Mouse (Mus musculus) MEL (cell line): Measurements from ENCODE around the gene Fam166b. TPM values are rescaled to one million over a fixed set of nuclear protein-coding genes. Genes with fewer than 3 reads are reported as not detected.

Source experiments
- DNase-seq: peaks from one replicate; pipeline ENCODE4 v3.0.0; 2011; ENCODE audit warnings: low read depth, low spot score
- H3K27ac ChIP-seq: 2 replicates; pipeline ENCODE4 v1.5.1; 2012; ENCODE audit warnings: low read depth, mild to moderate bottlenecking, control low read depth, low read length, moderate library complexity; ENCODE audit not compliant: control insufficient read depth
- H3K27me3 ChIP-seq, 2 experiments: fragments of 150-350 bp in 1 of 2; sonication (generic) in 1 of 2; 2 replicates each; pipeline ENCODE4 v1.6.1; 2012; ENCODE audit warnings: low read length in 2 of 2, mild to moderate bottlenecking in 2 of 2, improper control_type of control experiment in 1 of 2, moderate library complexity in 1 of 2; ENCODE audit not compliant: insufficient read depth in 2 of 2, control insufficient read depth in 1 of 2
- H3K36me3 ChIP-seq, 2 experiments: 2 replicates each; pipeline ENCODE4 v1.6.1; 2012 to 2014; ENCODE audit warnings: low read length in 2 of 2, improper control_type of control experiment in 1 of 2, inconsistent platforms in 1 of 2, mild to moderate bottlenecking in 1 of 2; ENCODE audit not compliant: insufficient read depth in 2 of 2, control insufficient read depth in 1 of 2
- H3K4me1 ChIP-seq, 2 experiments: fragments of 150-350 bp in 1 of 2; sonication (generic) in 1 of 2; 2 replicates each; pipeline ENCODE4 v1.6.1; 2012; ENCODE audit warnings: low read length in 2 of 2, improper control_type of control experiment in 1 of 2, mild to moderate bottlenecking in 1 of 2; ENCODE audit not compliant: insufficient read depth in 2 of 2, control insufficient read depth in 1 of 2
- H3K4me3 ChIP-seq, 2 experiments: fragments of 150-350 bp in 1 of 2; sonication (generic) in 1 of 2; 2 replicates each; pipeline ENCODE4 v1.5.1; 2012; ENCODE audit warnings: low read depth in 2 of 2, low read length in 2 of 2, mild to moderate bottlenecking in 2 of 2, moderate library complexity in 2 of 2, control low read depth in 1 of 2, improper control_type of control experiment in 1 of 2; ENCODE audit not compliant: control insufficient read depth in 1 of 2, insufficient read depth in 1 of 2
- H3K79me2 ChIP-seq: 2 replicates; pipeline ENCODE4 v1.6.1; 2012; ENCODE audit warnings: mild to moderate bottlenecking, low read length, moderate library complexity; ENCODE audit not compliant: control insufficient read depth, poor library complexity, insufficient read depth
- H3K9ac ChIP-seq: 2 replicates; pipeline ENCODE4 v1.6.1; 2012; ENCODE audit warnings: low read depth, mild to moderate bottlenecking, control low read depth, low read length, moderate library complexity; ENCODE audit not compliant: control insufficient read depth, poor library complexity, severe bottlenecking
- H3K9me3 ChIP-seq: fragments of 150-350 bp; sonication (generic); replicated peaks from 2 replicates; pipeline ENCODE4 v1.6.1; 2012; ENCODE audit warnings: mild to moderate bottlenecking, low read length, improper control_type of control experiment, moderate library complexity; ENCODE audit not compliant: insufficient read depth
- EP300 ChIP-seq, 2 experiments: IDR thresholded peaks; 2 replicates each; pipeline ENCODE4 v1.6.1; 2011; ENCODE audit warnings: improper control_type of control experiment in 2 of 2, low read length in 2 of 2, low read depth in 1 of 2, mild to moderate bottlenecking in 1 of 2
- ETS1 ChIP-seq: IDR thresholded peaks from 2 replicates; pipeline ENCODE4 v1.6.1; 2012; ENCODE audit warnings: low read depth, mild to moderate bottlenecking, inconsistent platforms, low read length, improper control_type of control experiment, moderate library complexity
- GABPA ChIP-seq: IDR thresholded peaks from 2 replicates; pipeline ENCODE4 v1.6.1; 2012; ENCODE audit warnings: low read depth, mild to moderate bottlenecking, inconsistent platforms, low read length, improper control_type of control experiment, moderate library complexity
- MAFK ChIP-seq: IDR thresholded peaks from 2 replicates; pipeline ENCODE4 v1.6.1; 2011; ENCODE audit warnings: low read depth, mild to moderate bottlenecking, low read length, improper control_type of control experiment, borderline replicate concordance
- MAZ ChIP-seq: IDR thresholded peaks from 2 replicates; pipeline ENCODE4 v1.6.1; 2012; ENCODE audit warnings: low read depth, mild to moderate bottlenecking, inconsistent platforms, low read length, improper control_type of control experiment
- TCF12 ChIP-seq: IDR thresholded peaks from 2 replicates; pipeline ENCODE4 v1.6.1; 2014; ENCODE audit warnings: low read depth, mild to moderate bottlenecking, inconsistent platforms, low read length, improper control_type of control experiment, moderate library complexity
- UBTF ChIP-seq: IDR thresholded peaks from 2 replicates; pipeline ENCODE4 v1.6.1; 2012; ENCODE audit warnings: low read depth, mild to moderate bottlenecking, inconsistent platforms, low read length, improper control_type of control experiment, moderate library complexity, borderline replicate concordance; ENCODE audit not compliant: insufficient read depth
- polyA plus RNA-seq, 2 experiments: library from polyadenylated mRNA; stranded (reverse) in 1 of 2; unstranded in 1 of 2; fragments of >175 nt in 1 of 2; fragments of >200 nt in 1 of 2; gene quantifications; 2 replicates each; pipeline versions ENCODE4 v1.2.1 to v1.2.4; 2012; ENCODE audit warnings: low replicate concordance in 2 of 2, low read depth in 1 of 2; ENCODE audit not compliant: insufficient read length in 2 of 2, insufficient read depth in 1 of 2, missing spikeins in 1 of 2
- total RNA-seq: library from RNA; depleted of rRNA; stranded (reverse); fragments of 300-350 nt; gene quantifications from 2 replicates; pipeline ENCODE4 v1.2.3, GENCODE M21; 2012

Gene Fam166b
- total and polyA plus RNA-seq, 3 experiments, result not detected

DNA sequence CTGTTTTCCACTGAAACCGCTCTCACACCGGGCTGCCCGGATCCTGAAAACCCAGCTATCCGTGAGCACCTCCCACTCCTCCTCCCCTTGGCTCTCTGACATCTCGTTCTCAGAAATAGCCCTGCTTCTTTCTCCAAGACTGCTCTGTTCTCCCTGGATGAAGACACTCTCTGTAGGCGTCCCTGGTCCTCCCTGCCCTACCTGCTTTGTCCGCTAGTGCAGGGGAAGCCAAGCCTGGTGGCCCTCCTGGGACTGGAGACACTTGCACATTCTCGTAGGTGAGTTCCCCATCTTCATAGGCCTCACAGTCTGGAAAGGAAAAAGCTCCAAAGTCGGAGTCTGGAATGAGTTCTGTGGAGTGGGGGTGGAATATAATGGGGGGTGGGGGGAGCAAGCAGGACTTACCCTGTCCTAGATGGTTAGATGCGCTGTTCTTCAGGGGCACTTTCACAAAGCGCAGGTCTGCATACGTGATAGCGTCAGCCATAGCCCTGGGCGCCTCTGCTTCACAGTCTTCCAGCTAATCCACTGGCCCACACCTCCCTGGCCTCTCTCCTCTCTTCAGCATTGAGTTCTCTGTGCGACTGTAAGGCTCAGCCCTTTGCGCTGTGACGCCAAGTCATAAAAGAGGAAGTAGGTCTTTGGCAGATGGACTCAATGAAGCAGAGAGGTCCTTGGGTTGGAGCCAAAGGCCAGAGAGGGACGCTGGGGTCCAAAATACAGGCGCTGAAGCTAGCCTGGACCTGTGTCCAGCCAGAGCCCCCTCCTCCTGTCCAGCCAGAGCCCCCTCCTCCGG lies 25.3 kb upstream of the Fam166b start, which contains the start of gene Cd72:
Cd72 (minus strand) TSS at position 588 of the 796 bp plus-strand sequence.
- 0 out of 2 replicates have a peak, but pooled peaks have one; percentile 7 for TF ChIP-seq TCF12
- no peak for TF ChIP-seq MAZ
- peak; percentile 30; the same call in 1 of the 2 replicates for TF ChIP-seq ETS1
- 0 out of 4 replicates have a peak, but pooled peaks of 1 of the 2 experiments have one; percentile 11 for TF ChIP-seq EP300 (IDR thresholded peaks at IDR 0.05; ENCODE audit: low read depth in 1 of 2, low read length in 2 of 2)
- TF ChIP-seq, all 39 proteins: peak for 3
- H3K9ac ChIP-seq, result peak within 1 kb of the TSS; percentile 34
- H3K27me3 ChIP-seq, result no peaks in the 10 kb centered on the region
- no peak within 1 kb of the TSS for H3K27ac ChIP-seq
- peak; percentile 71 for DNase-seq
- H3K79me2 ChIP-seq, result no peaks in the 10 kb centered on the region
- no peaks in the 10 kb centered on the region; a peak in 1 of 4 replicates for H3K36me3 ChIP-seq
- peak within 1 kb of the TSS; percentile 39 to 41; a peak in 3 of 4 replicates for H3K4me3 ChIP-seq
- peaks cover 0 to 12% of the 10 kb centered on the region in 2 experiments; a peak in 3 of 4 replicates for H3K4me1 ChIP-seq
- H3K9me3 ChIP-seq, result no peaks in the 10 kb centered on the region

DNA sequence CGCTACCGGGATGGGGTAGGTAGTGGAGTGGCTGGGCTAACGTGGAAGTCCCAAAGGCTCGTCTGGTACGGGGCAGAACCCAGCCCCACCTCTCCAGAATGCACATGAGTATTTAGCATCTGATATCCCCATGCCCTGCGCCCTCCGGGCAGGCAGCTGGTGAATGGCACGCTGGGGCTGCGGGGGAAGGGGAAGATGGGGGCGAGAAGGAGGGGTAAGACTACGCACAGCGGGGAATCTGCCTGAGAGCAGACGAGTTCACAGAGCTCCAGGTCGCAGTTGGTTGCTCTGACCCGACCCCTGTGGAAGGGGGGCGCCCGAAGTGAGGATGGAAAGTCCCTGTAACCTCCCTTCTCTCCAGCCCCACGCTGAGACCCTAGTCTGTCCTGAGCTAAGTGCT lies 24.5 kb upstream of the Fam166b start:
- peak overlapping the region; percentile 28; the same call in 1 of the 2 replicates for H3K9ac ChIP-seq
- no peak for DNase-seq
- no peaks in the 10 kb centered on the region for H3K79me2 ChIP-seq
- peaks cover 0 to 12% of the 10 kb centered on the region in 2 experiments; a peak in 3 of 4 replicates for H3K4me1 ChIP-seq
- H3K36me3 ChIP-seq, result no peaks in the 10 kb centered on the region; a peak in 1 of 4 replicates
- TF ChIP-seq UBTF, result no peak
- TF ChIP-seq GABPA, result no peak
- H3K9me3 ChIP-seq, result no peaks in the 10 kb centered on the region
- no peak overlapping the region for H3K27ac ChIP-seq
- peak overlapping the region; percentile 39 to 41; a peak in 3 of 4 replicates for H3K4me3 ChIP-seq
- H3K27me3 ChIP-seq, result no peaks in the 10 kb centered on the region

- H3K27me3 ChIP-seq, result no peaks in the 10 kb centered on the region
Measured at GRCm38 (mm10) chr4:43452315-43452714, 23.4 kb upstream of the Fam166b start.

More at GRCm38 (mm10) chr4:43452315-43452714, 23.4 kb upstream of the Fam166b start:
- H3K79me2 ChIP-seq, result no peaks in the 10 kb centered on the region
- H3K36me3 ChIP-seq, result no peaks in the 10 kb centered on the region; a peak in 1 of 4 replicates
- H3K4me1 ChIP-seq, result peaks cover 0 to 12% of the 10 kb centered on the region in 2 experiments; a peak in 2 of 4 replicates
- DNase-seq, result peak; percentile 18
- no peak overlapping the region for H3K9ac ChIP-seq
- TF ChIP-seq MAFK, result no peak
- H3K27ac ChIP-seq, result no peak overlapping the region
- no peaks in the 10 kb centered on the region for H3K9me3 ChIP-seq
- H3K4me3 ChIP-seq, result no peak overlapping the region
